Mouse (Mus musculus) G1E (cell line): Measurements from ENCODE around the gene Psg17. TPM values are rescaled to one million over a fixed set of nuclear protein-coding genes. Genes with fewer than 3 reads are reported as not detected.

Experiments used
- ATAC-seq: 2 replicates; pipeline ENCODE4 v1.8.0; 2016; ENCODE audit warnings: mild to moderate bottlenecking; ENCODE audit not compliant: insufficient number of reproducible peaks, poor library complexity, low FRiP score, severe bottlenecking; ENCODE audit errors: extremely low read depth
- DNase-seq: peaks from one replicate; pipeline ENCODE4 v3.0.0; 2012; ENCODE audit warnings: low spot score
- H3K27me3 ChIP-seq: 2 replicates; pipeline ENCODE4 v1.6.1; 2012; ENCODE audit warnings: mild to moderate bottlenecking, low read length, inconsistent platforms; ENCODE audit not compliant: insufficient read depth
- H3K36me3 ChIP-seq: replicated peaks from 2 replicates; pipeline ENCODE3; 2012; ENCODE audit warnings: mild to moderate bottlenecking, inconsistent platforms
- H3K4me1 ChIP-seq: 2 replicates; pipeline ENCODE4 v1.6.1; 2012; ENCODE audit warnings: low read depth, low read length, inconsistent platforms, mixed read lengths; ENCODE audit not compliant: insufficient read depth
- H3K4me3 ChIP-seq: 2 replicates; pipeline ENCODE4 v1.5.1; 2012; ENCODE audit warnings: low read depth, mild to moderate bottlenecking, inconsistent platforms, low read length, moderate library complexity, mixed read lengths
- H3K9me3 ChIP-seq: replicated peaks from 2 replicates; pipeline ENCODE4 v1.6.1; 2012; ENCODE audit warnings: inconsistent platforms
- CTCF ChIP-seq: IDR thresholded peaks from 2 replicates; pipeline ENCODE4 v1.5.1; 2012; ENCODE audit warnings: low read depth, low read length, inconsistent platforms, mixed read lengths
- GATA1 ChIP-seq: IDR thresholded peaks from 2 replicates; pipeline ENCODE4 v1.6.1; 2012; ENCODE audit warnings: borderline replicate concordance, low read length, inconsistent platforms, mixed read lengths
- GATA2 ChIP-seq: IDR thresholded peaks from 2 replicates; pipeline ENCODE4 v1.6.1; 2012; ENCODE audit warnings: low read depth, low read length, inconsistent platforms, borderline replicate concordance
- POLR2AphosphoS5 ChIP-seq: IDR thresholded peaks from 2 replicates; pipeline ENCODE4 v1.6.1; 2012; ENCODE audit warnings: low read depth, low read length, inconsistent platforms; ENCODE audit not compliant: insufficient replicate concordance
- TAL1 ChIP-seq: conservative IDR thresholded peaks from 2 replicates; pipeline ENCODE4 v1.6.1; 2012; ENCODE audit warnings: low read depth, low read length, inconsistent platforms, mixed read lengths
- polyA plus RNA-seq: library from polyadenylated mRNA; stranded (reverse); fragments of >175 nt; gene quantifications from 2 replicates; pipeline ENCODE4 v1.2.3, GENCODE M21; 2012
- total RNA-seq, 2 experiments: library from RNA; stranded (forward) in 1 of 2; stranded (reverse) in 1 of 2; fragments of 200-1000 nt in 1 of 2; fragments of >200 nt in 1 of 2; fragmentation: Nextera tagmentation in 1 of 2; gene quantifications; 2 replicates each; pipeline ENCODE4 v1.2.3; 2014 to 2017

The Psg17 gene
- total and polyA plus RNA-seq, 3 experiments, result 0.11 TPM; not detected in 2

- Histone ChIP-seq H3K36me3 (no peaks in the 10 kb centered on the region), H3K27me3 (no peaks in the 10 kb centered on the region), H3K4me3 (no peak overlapping the region), H3K4me1 (no peaks in the 10 kb centered on the region), H3K9me3 (no peaks in the 10 kb centered on the region)
- TF ChIP-seq GATA2, result no peak
- TF ChIP-seq GATA1, result no peak
- TF ChIP-seq TAL1, result no peak
- no peak for TF ChIP-seq CTCF
- no peak for TF ChIP-seq POLR2AphosphoS5
- ATAC-seq (no peak), DNase-seq (no peak)
These were observed 19.8 kb upstream of the Psg17 start for GRCm38 (mm10) chr7:18841174-18841567.

- Histone ChIP-seq H3K27me3 (no peaks in the 10 kb centered on the region), H3K4me1 (no peaks in the 10 kb centered on the region), H3K36me3 (no peaks in the 10 kb centered on the region), H3K9me3 (no peaks in the 10 kb centered on the region), H3K4me3 (no peak overlapping the region)
- DNase-seq, result no peak
- TF ChIP-seq TAL1, result no peak
- no peak for TF ChIP-seq CTCF
- no peak for TF ChIP-seq GATA2
- no peak for TF ChIP-seq POLR2AphosphoS5
- no peak for TF ChIP-seq GATA1
- no peak for ATAC-seq
These were observed 19.2 kb upstream of the Psg17 start for GRCm38 (mm10) chr7:18840386-18841173.

GRCm38 (mm10) chr7:18839865-18840264 is 18.5 kb upstream of the Psg17 start, which contains the start of gene Mill2:
TSS of gene Mill2 (plus strand) at chr7:18839966.
- Histone ChIP-seq H3K36me3 (no peaks in the 10 kb centered on the region), H3K9me3 (no peaks in the 10 kb centered on the region), H3K27me3 (no peaks in the 10 kb centered on the region), H3K4me3 (no peak within 1 kb of the TSS), H3K4me1 (no peaks in the 10 kb centered on the region)
- no peak for TF ChIP-seq POLR2AphosphoS5
- TF ChIP-seq GATA1, result no peak
- no peak for TF ChIP-seq TAL1
- no peak for TF ChIP-seq GATA2
- TF ChIP-seq CTCF, result no peak
- ATAC-seq (no peak), DNase-seq (no peak)

GRCm38 (mm10) chr7:18832298-18832697 is 10.9 kb upstream of the Psg17 start:
- Histone ChIP-seq H3K9me3 (no peaks in the 10 kb centered on the region), H3K27me3 (no peaks in the 10 kb centered on the region; the same call in 1 of the 2 replicates), H3K4me1 (no peaks in the 10 kb centered on the region), H3K36me3 (no peaks in the 10 kb centered on the region), H3K4me3 (no peak overlapping the region)
- TF ChIP-seq GATA2 (no peak), TAL1 (no peak), CTCF (no peak), GATA1 (no peak)
- DNase-seq, result no peak
- ATAC-seq, result no peak

GRCm38 (mm10) chr7:18829545-18829944 is 8.1 kb upstream of the Psg17 start:
- DNase-seq, result no peak
- TF ChIP-seq TAL1 (no peak), POLR2AphosphoS5 (no peak), GATA1 (no peak), GATA2 (no peak), CTCF (no peak)
- H3K4me1 ChIP-seq, result no peaks in the 10 kb centered on the region
- H3K27me3 ChIP-seq, result no peaks in the 10 kb centered on the region; the same call in 1 of the 2 replicates
- H3K36me3 ChIP-seq, result no peaks in the 10 kb centered on the region
- no peak for ATAC-seq
- H3K4me3 ChIP-seq, result no peak overlapping the region
- no peaks in the 10 kb centered on the region for H3K9me3 ChIP-seq

GRCm38 (mm10) chr7:18828592-18828991 is 7.2 kb upstream of the Psg17 start:
- DNase-seq (no peak), ATAC-seq (no peak)
- no peak overlapping the region for H3K4me3 ChIP-seq
- no peaks in the 10 kb centered on the region for H3K9me3 ChIP-seq
- H3K4me1 ChIP-seq, result no peaks in the 10 kb centered on the region
- H3K27me3 ChIP-seq, result no peaks in the 10 kb centered on the region; the same call in 1 of the 2 replicates
- TF ChIP-seq CTCF, result no peak
- no peaks in the 10 kb centered on the region for H3K36me3 ChIP-seq
